Mouse (Mus musculus) MEL (cell line): ENCODE measurements at regions not wholly inside any gene's neighbourhood (a gene's known extent, or its start where the extent isn't known, plus 50 kb on each side); places are given as distances from the start of the nearest gene placed in this dataset.

Source experiments
- DNase-seq: peaks from one replicate; pipeline ENCODE4 v3.0.0; 2011; ENCODE audit warnings: low read depth, low spot score
- H3K27ac ChIP-seq: 2 replicates; pipeline ENCODE4 v1.5.1; 2012; ENCODE audit warnings: low read depth, mild to moderate bottlenecking, control low read depth, low read length, moderate library complexity; ENCODE audit not compliant: control insufficient read depth
- H3K27me3 ChIP-seq, 2 experiments: fragments of 150-350 bp in 1 of 2; sonication (generic) in 1 of 2; 2 replicates each; pipeline ENCODE4 v1.6.1; 2012; ENCODE audit warnings: low read length in 2 of 2, mild to moderate bottlenecking in 2 of 2, improper control_type of control experiment in 1 of 2, moderate library complexity in 1 of 2; ENCODE audit not compliant: insufficient read depth in 2 of 2, control insufficient read depth in 1 of 2
- H3K36me3 ChIP-seq, 2 experiments: 2 replicates each; pipeline ENCODE4 v1.6.1; 2012 to 2014; ENCODE audit warnings: low read length in 2 of 2, improper control_type of control experiment in 1 of 2, inconsistent platforms in 1 of 2, mild to moderate bottlenecking in 1 of 2; ENCODE audit not compliant: insufficient read depth in 2 of 2, control insufficient read depth in 1 of 2
- H3K4me1 ChIP-seq, 2 experiments: fragments of 150-350 bp in 1 of 2; sonication (generic) in 1 of 2; 2 replicates each; pipeline ENCODE4 v1.6.1; 2012; ENCODE audit warnings: low read length in 2 of 2, improper control_type of control experiment in 1 of 2, mild to moderate bottlenecking in 1 of 2; ENCODE audit not compliant: insufficient read depth in 2 of 2, control insufficient read depth in 1 of 2
- H3K4me3 ChIP-seq, 2 experiments: fragments of 150-350 bp in 1 of 2; sonication (generic) in 1 of 2; 2 replicates each; pipeline ENCODE4 v1.5.1; 2012; ENCODE audit warnings: low read depth in 2 of 2, low read length in 2 of 2, mild to moderate bottlenecking in 2 of 2, moderate library complexity in 2 of 2, control low read depth in 1 of 2, improper control_type of control experiment in 1 of 2; ENCODE audit not compliant: control insufficient read depth in 1 of 2, insufficient read depth in 1 of 2
- H3K79me2 ChIP-seq: 2 replicates; pipeline ENCODE4 v1.6.1; 2012; ENCODE audit warnings: mild to moderate bottlenecking, low read length, moderate library complexity; ENCODE audit not compliant: control insufficient read depth, poor library complexity, insufficient read depth
- H3K9ac ChIP-seq: 2 replicates; pipeline ENCODE4 v1.6.1; 2012; ENCODE audit warnings: low read depth, mild to moderate bottlenecking, control low read depth, low read length, moderate library complexity; ENCODE audit not compliant: control insufficient read depth, poor library complexity, severe bottlenecking
- H3K9me3 ChIP-seq: fragments of 150-350 bp; sonication (generic); replicated peaks from 2 replicates; pipeline ENCODE4 v1.6.1; 2012; ENCODE audit warnings: mild to moderate bottlenecking, low read length, improper control_type of control experiment, moderate library complexity; ENCODE audit not compliant: insufficient read depth
- BHLHE40 ChIP-seq: IDR thresholded peaks from 2 replicates; pipeline ENCODE4 v1.6.1; 2012; ENCODE audit warnings: low read depth, mild to moderate bottlenecking, inconsistent platforms, low read length, improper control_type of control experiment, borderline replicate concordance
- CTCF ChIP-seq, 3 experiments: IDR thresholded peaks in 2 of 3; conservative IDR thresholded peaks in 1 of 3; 2 replicates each; pipeline ENCODE4 v1.5.1; 2011 to 2012; ENCODE audit warnings: low read length in 3 of 3, low read depth in 2 of 3, mild to moderate bottlenecking in 2 of 3, improper control_type of control experiment in 1 of 3, inconsistent platforms in 1 of 3, mixed read lengths in 1 of 3, moderate library complexity in 1 of 3; ENCODE audit not compliant: control insufficient read depth in 1 of 3, insufficient read depth in 1 of 3, poor library complexity in 1 of 3, severe bottlenecking in 1 of 3
- E2F4 ChIP-seq: IDR thresholded peaks from 2 replicates; pipeline ENCODE4 v1.6.1; 2011; ENCODE audit warnings: low read depth, low read length, improper control_type of control experiment, borderline replicate concordance
- EP300 ChIP-seq, 2 experiments: IDR thresholded peaks; 2 replicates each; pipeline ENCODE4 v1.6.1; 2011; ENCODE audit warnings: improper control_type of control experiment in 2 of 2, low read length in 2 of 2, low read depth in 1 of 2, mild to moderate bottlenecking in 1 of 2
- ETS1 ChIP-seq: IDR thresholded peaks from 2 replicates; pipeline ENCODE4 v1.6.1; 2012; ENCODE audit warnings: low read depth, mild to moderate bottlenecking, inconsistent platforms, low read length, improper control_type of control experiment, moderate library complexity
- GATA1 ChIP-seq: IDR thresholded peaks from 2 replicates; pipeline ENCODE4 v1.6.1; 2011; ENCODE audit warnings: low read depth, low read length, improper control_type of control experiment
- KAT2A ChIP-seq: conservative IDR thresholded peaks from 2 replicates; pipeline ENCODE4 v1.6.1; 2012; ENCODE audit warnings: low read depth, low read length, improper control_type of control experiment, inconsistent platforms
- MAFK ChIP-seq: IDR thresholded peaks from 2 replicates; pipeline ENCODE4 v1.6.1; 2011; ENCODE audit warnings: low read depth, mild to moderate bottlenecking, low read length, improper control_type of control experiment, borderline replicate concordance
- MAZ ChIP-seq: IDR thresholded peaks from 2 replicates; pipeline ENCODE4 v1.6.1; 2012; ENCODE audit warnings: low read depth, mild to moderate bottlenecking, inconsistent platforms, low read length, improper control_type of control experiment
- MXI1 ChIP-seq: IDR thresholded peaks from 2 replicates; pipeline ENCODE4 v1.6.1; 2011; ENCODE audit warnings: mild to moderate bottlenecking, low read depth, low read length, improper control_type of control experiment
- NRF1 ChIP-seq: IDR thresholded peaks from 2 replicates; pipeline ENCODE4 v1.6.1; 2014; ENCODE audit warnings: low read depth, mild to moderate bottlenecking, inconsistent platforms, low read length, improper control_type of control experiment, moderate library complexity; ENCODE audit not compliant: poor library complexity, insufficient read depth, severe bottlenecking
- RAD21 ChIP-seq: IDR thresholded peaks from 2 replicates; pipeline ENCODE4 v1.6.1; 2011; ENCODE audit warnings: mild to moderate bottlenecking, low read depth, low read length, improper control_type of control experiment
- SMC3 ChIP-seq: IDR thresholded peaks from 2 replicates; pipeline ENCODE4 v1.6.1; 2011; ENCODE audit warnings: low read depth, low read length, improper control_type of control experiment
- TCF12 ChIP-seq: IDR thresholded peaks from 2 replicates; pipeline ENCODE4 v1.6.1; 2014; ENCODE audit warnings: low read depth, mild to moderate bottlenecking, inconsistent platforms, low read length, improper control_type of control experiment, moderate library complexity
- UBTF ChIP-seq: IDR thresholded peaks from 2 replicates; pipeline ENCODE4 v1.6.1; 2012; ENCODE audit warnings: low read depth, mild to moderate bottlenecking, inconsistent platforms, low read length, improper control_type of control experiment, moderate library complexity, borderline replicate concordance; ENCODE audit not compliant: insufficient read depth
- ZKSCAN1 ChIP-seq: IDR thresholded peaks from 2 replicates; pipeline ENCODE4 v1.6.1; 2012; ENCODE audit warnings: low read depth, mild to moderate bottlenecking, inconsistent platforms, low read length, improper control_type of control experiment, moderate library complexity
- ZMIZ1 ChIP-seq: IDR thresholded peaks from 2 replicates; pipeline ENCODE4 v1.6.1; 2012; ENCODE audit warnings: low read depth, mild to moderate bottlenecking, inconsistent platforms, low read length, improper control_type of control experiment, moderate library complexity

DNA sequence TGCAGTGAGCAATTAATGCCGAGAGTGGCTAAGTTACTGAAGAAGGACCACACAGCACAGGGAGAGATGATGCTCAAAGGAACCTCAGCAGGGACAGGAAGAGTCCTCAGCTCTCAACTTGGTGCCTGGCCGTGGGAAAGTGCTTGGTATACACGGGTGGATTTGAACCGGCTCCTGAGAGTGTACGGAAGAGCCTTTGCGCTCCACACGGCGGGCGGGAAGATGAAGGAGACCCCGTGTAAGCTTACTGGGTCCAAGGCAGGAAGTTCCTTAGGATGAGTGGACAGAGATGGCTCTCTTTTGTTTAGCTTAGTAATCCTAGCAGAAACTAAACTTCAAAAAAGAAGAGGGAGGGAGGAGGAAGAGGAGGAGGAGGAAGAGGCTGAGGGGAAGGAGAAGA lies 73.8 kb upstream of the Cpm start:
- H3K27me3 ChIP-seq, result no peaks in the 10 kb centered on the region; a peak in 1 of 4 replicates
- no peak overlapping the region for H3K27ac ChIP-seq
- no peaks in the 10 kb centered on the region for H3K79me2 ChIP-seq
- H3K36me3 ChIP-seq, result no peaks in the 10 kb centered on the region
- H3K9me3 ChIP-seq, result no peaks in the 10 kb centered on the region
- TF ChIP-seq TCF12, result no peak
- TF ChIP-seq EP300 (IDR thresholded peaks at IDR 0.05; ENCODE audit: low read depth in 1 of 2, low read length in 2 of 2), result no peak
- no peak for TF ChIP-seq MAFK
- no peak for TF ChIP-seq NRF1
- no peak for TF ChIP-seq E2F4
- TF ChIP-seq CTCF (IDR thresholded peaks at IDR 0.05 in 2 of 3, conservative IDR thresholded peaks at IDR 0.05 in 1 of 3; ENCODE audit: control insufficient read depth in 1 of 3, insufficient read depth in 1 of 3, low read depth in 2 of 3, low read length in 3 of 3, poor library complexity in 1 of 3, severe bottlenecking in 1 of 3), result no peak
- no peak for TF ChIP-seq ZKSCAN1
- TF ChIP-seq ETS1, result no peak
- no peak for TF ChIP-seq MXI1
- TF ChIP-seq BHLHE40, result no peak
- TF ChIP-seq, all 39 proteins: peak for 0
- Histone ChIP-seq H3K4me1 (no peaks in the 10 kb centered on the region), H3K4me3 (no peak overlapping the region), H3K9ac (no peak overlapping the region)
- DNase-seq, result no peak

DNA sequence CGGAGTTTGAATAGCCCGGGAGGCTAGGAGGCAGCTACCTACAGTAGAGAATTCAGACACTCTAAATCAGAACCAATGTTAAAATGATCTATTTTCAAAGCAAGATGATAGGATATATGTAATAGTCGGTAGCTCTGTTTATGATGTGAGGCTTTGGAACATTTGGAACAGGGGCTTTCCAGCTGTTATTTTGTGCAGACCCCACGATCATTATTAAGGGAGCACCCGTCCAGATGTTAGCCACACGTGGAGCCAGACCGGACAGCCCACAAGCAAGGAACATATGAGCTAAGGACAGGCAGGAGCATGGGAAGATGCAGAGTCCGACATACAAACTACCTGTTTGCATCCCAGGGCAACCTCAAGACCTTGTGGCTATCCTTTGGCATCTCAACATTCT lies 74.3 kb upstream of the Cpm start:
- Histone ChIP-seq H3K4me3 (no peak overlapping the region), H3K4me1 (no peaks in the 10 kb centered on the region), H3K9me3 (no peaks in the 10 kb centered on the region), H3K79me2 (no peaks in the 10 kb centered on the region), H3K9ac (no peak overlapping the region), H3K27ac (no peak overlapping the region), H3K36me3 (no peaks in the 10 kb centered on the region), H3K27me3 (no peaks in the 10 kb centered on the region; a peak in 1 of 4 replicates)
- no peak for DNase-seq
- TF ChIP-seq ZMIZ1 (no peak), MAZ (no peak), MAFK (no peak), RAD21 (no peak), GATA1 (no peak), SMC3 (no peak), KAT2A (no peak), UBTF (no peak), ZKSCAN1 (no peak)
